Mouse (Mus musculus) MN1 (cell line): Measurements from ENCODE around the gene Olfr512.

ENCODE experiments used
- DNase-seq: peaks from one replicate; pipeline ENCODE4 v3.0.0-alpha.2; 2016; ENCODE audit warnings: low spot score

The Olfr512 gene

GRCm38 (mm10) chr7:108713020-108713419 is at the start of gene Olfr512:
Gene Olfr512 (plus strand): TSS chr7:108713320.
- no peak for DNase-seq

GRCm38 (mm10) chr7:108666118-108666517 is 47.0 kb upstream of the Olfr512 start, which contains the start of gene Olfr510:
Gene Olfr510 (plus strand): TSS chr7:108666418.
- DNase-seq, result no peak

GRCm38 (mm10) chr7:108671058-108671457 is 42.1 kb upstream of the Olfr512 start:
- no peak for DNase-seq

GRCm38 (mm10) chr7:108678886-108679285 is 34.2 kb upstream of the Olfr512 start:
- DNase-seq, result no peak

GRCm38 (mm10) chr7:108750673-108751072 is 37.6 kb downstream of the Olfr512 start, which contains the start of gene Olfr513:
Gene Olfr513 (plus strand): TSS chr7:108750973.
- DNase-seq, result no peak

- DNase-seq, result no peak
Observed at GRCm38 (mm10) chr7:108760411-108760810, 47.3 kb downstream of the Olfr512 start.
